Mouse (Mus musculus) ES-E14 (cell line): ENCODE results near the gene Spata7.

Experiments used
- HCFC1 ChIP-seq: IDR thresholded peaks from 2 replicates; pipeline ENCODE4 v1.6.1; 2012; ENCODE audit warnings: low read length, inconsistent platforms, borderline replicate concordance; ENCODE audit not compliant: insufficient read depth
- ZC3H11A ChIP-seq: IDR thresholded peaks from 2 replicates; pipeline ENCODE4 v1.6.1; 2012; ENCODE audit warnings: low read depth, mild to moderate bottlenecking, inconsistent platforms, low read length, borderline replicate concordance
- ZNF384 ChIP-seq: IDR thresholded peaks from 2 replicates; pipeline ENCODE4 v1.6.1; 2012; ENCODE audit warnings: low read depth, low read length, inconsistent platforms

DNA sequence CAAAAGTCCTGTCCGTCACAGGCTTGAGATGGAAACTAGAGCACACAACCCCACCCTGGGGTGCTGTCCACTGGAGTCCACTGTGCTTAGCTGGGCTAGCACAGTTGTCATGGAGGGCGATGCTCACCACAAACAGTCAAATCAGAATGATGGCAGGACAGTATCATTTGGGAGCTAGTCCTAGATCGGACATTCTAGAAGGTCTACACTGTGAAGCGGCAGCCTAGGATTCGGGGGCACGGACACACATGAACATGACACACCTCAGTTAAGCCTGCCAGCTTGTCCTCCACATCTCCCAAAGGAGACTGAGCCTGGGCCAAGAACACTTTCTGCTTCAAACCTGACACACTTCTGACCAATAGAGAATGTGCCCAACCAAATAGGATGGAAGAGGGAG, 48.9 kb downstream of the Spata7 start:
- no peak for TF ChIP-seq HCFC1
- TF ChIP-seq ZC3H11A = no peak
- TF ChIP-seq ZNF384 = no peak
